Mouse (Mus musculus) cerebellum, postnatal 4 days (tissue): ENCODE measurements around the gene Bcl2l13.
"Not testable (repeated sequence)": the region's sequence is repeated elsewhere in the genome, so short reads cannot be mapped to it uniquely, and the experiment has no call there.

ENCODE experiments used
- DNase-seq, 2 experiments: peaks; one replicate each; pipeline ENCODE4 v3.0.0; 2022; ENCODE audit warnings: low spot score in 2 of 2, mixed read lengths in 1 of 2

Bcl2l13 gene

GRCm38 (mm10) chr6:120830866-120831608 is 5.0 kb upstream of the Bcl2l13 start:
- no peak for DNase-seq

GRCm38 (mm10) chr6:120832097-120832496 is 3.9 kb upstream of the Bcl2l13 start:
- DNase-seq, result no peak

- no peak for DNase-seq
These were observed 1.2 kb upstream of the Bcl2l13 start for GRCm38 (mm10) chr6:120834766-120835321.

- no peak for DNase-seq
These were observed 558 bp downstream of the Bcl2l13 start for GRCm38 (mm10) chr6:120836389-120837151.

GRCm38 (mm10) chr6:120837152-120837530 is 1.1 kb downstream of the Bcl2l13 start:
- DNase-seq, result no peak

GRCm38 (mm10) chr6:120840258-120840657 is 4.2 kb downstream of the Bcl2l13 start:
- no peak for DNase-seq

GRCm38 (mm10) chr6:120841754-120842153 is 5.7 kb downstream of the Bcl2l13 start:
- DNase-seq, result no peak

GRCm38 (mm10) chr6:120850720-120851119 is 14.7 kb downstream of the Bcl2l13 start:
- DNase-seq, result not testable (repeated sequence)

GRCm38 (mm10) chr6:120854413-120854812 is 18.4 kb downstream of the Bcl2l13 start:
- peak in 1 of 2 experiments; percentile 25 for DNase-seq

GRCm38 (mm10) chr6:120858217-120858711 is 22.3 kb downstream of the Bcl2l13 start:
- peak in 1 of 2 experiments; percentile 59 for DNase-seq

GRCm38 (mm10) chr6:120860079-120860478 is 24.1 kb downstream of the Bcl2l13 start:
- DNase-seq, result no peak

GRCm38 (mm10) chr6:120866051-120866814 is 30.2 kb downstream of the Bcl2l13 start:
- DNase-seq, result no peak

GRCm38 (mm10) chr6:120868824-120869223 is 32.8 kb downstream of the Bcl2l13 start:
- DNase-seq, result no peak

- DNase-seq, result no peak
These were observed 35.3 kb downstream of the Bcl2l13 start for GRCm38 (mm10) chr6:120871286-120871685.

- DNase-seq, result no peak
These were observed 37.9 kb downstream of the Bcl2l13 start for GRCm38 (mm10) chr6:120873874-120874273.

GRCm38 (mm10) chr6:120879046-120879445 is 43.0 kb downstream of the Bcl2l13 start:
- no peak for DNase-seq

- DNase-seq, result no peak
These were observed 48.4 kb downstream of the Bcl2l13 start for GRCm38 (mm10) chr6:120884436-120884835.

- DNase-seq, result peak in 1 of 2 experiments; percentile 35
These were observed 50.7 kb downstream of the Bcl2l13 start for GRCm38 (mm10) chr6:120886696-120887095.

- DNase-seq, result no peak
These were observed 58.1 kb downstream of the Bcl2l13 start for GRCm38 (mm10) chr6:120894089-120894488.

- DNase-seq, result no peak
These were observed 58.5 kb downstream of the Bcl2l13 start for GRCm38 (mm10) chr6:120894524-120894923.

GRCm38 (mm10) chr6:120898188-120898833 is 62.3 kb downstream of the Bcl2l13 start:
- DNase-seq, result peak in 1 of 2 experiments; percentile 30
